Mouse (Mus musculus) layer of hippocampus, postnatal 36 days (tissue): ENCODE measurements around the gene Tmem97. TPM values are rescaled to one million over a fixed set of nuclear protein-coding genes. Genes with fewer than 3 reads are reported as not detected.
A peak's percentile ranks its signal among the peaks of the same experiment; 100 is the strongest.
"Not testable (repeated sequence)": the region's sequence is repeated elsewhere in the genome, so short reads cannot be mapped to it uniquely, and the experiment has no call there.

Experiments
- DNase-seq, 2 experiments: peaks; one replicate each; pipeline ENCODE4 v3.0.0; 2022
- total RNA-seq, 2 experiments: library from RNA; stranded (reverse); gene quantifications; 2 replicates each; pipeline ENCODE4 v1.2.3; 2021

Gene Tmem97
- total RNA-seq, 2 experiments from 2014 or later, result 11.1 to 12.7 TPM

- DNase-seq, result no peak
These were observed 2.7 kb downstream of the Tmem97 start for GRCm38 (mm10) chr11:78547718-78548460.

- DNase-seq, result no peak
These were observed 5.4 kb downstream of the Tmem97 start for GRCm38 (mm10) chr11:78545181-78545580.

GRCm38 (mm10) chr11:78544449-78545111 lies 6.0 kb downstream of the Tmem97 start:
- DNase-seq, result no peak

DNA sequence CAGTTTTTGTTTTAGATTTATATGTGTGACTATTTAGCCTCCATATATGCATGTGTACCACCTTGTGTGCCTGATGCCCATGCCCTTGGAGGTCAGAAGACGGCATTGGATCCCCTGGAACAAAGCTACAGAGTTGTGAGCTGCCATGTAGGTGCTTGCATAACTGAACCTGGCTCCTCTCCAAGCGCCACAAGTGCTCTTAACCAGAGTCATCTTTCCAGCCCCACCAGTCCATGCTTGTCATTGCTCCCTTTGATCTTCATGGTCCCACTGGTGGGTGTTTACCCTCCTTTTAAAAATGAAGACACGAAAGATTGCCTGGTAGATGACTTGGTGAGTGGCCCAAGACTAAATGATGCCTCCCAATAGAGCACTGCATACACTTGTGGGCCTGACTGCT lies 10.2 kb downstream of the Tmem97 start:
- no peak for DNase-seq

DNA sequence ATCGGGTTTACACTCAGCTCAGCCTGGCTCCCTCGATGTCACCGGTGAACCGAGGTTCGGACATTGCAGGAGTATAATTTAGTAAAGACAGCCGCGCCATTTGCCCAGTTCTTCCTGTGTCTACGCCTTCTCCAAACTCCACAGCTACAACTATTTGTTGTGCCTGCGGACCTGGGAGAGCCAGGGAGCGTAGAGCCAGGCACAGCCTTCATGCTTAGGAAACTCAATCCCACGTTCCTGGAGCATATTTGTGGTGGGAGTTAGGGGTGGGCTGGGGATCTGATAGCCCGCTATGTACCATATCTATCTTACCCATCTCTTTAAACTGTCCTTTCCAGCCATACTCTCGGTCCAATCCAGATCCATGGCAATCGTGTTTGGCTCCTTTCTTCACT lies 13.9 kb downstream of the Tmem97 start:
- no peak for DNase-seq

DNA sequence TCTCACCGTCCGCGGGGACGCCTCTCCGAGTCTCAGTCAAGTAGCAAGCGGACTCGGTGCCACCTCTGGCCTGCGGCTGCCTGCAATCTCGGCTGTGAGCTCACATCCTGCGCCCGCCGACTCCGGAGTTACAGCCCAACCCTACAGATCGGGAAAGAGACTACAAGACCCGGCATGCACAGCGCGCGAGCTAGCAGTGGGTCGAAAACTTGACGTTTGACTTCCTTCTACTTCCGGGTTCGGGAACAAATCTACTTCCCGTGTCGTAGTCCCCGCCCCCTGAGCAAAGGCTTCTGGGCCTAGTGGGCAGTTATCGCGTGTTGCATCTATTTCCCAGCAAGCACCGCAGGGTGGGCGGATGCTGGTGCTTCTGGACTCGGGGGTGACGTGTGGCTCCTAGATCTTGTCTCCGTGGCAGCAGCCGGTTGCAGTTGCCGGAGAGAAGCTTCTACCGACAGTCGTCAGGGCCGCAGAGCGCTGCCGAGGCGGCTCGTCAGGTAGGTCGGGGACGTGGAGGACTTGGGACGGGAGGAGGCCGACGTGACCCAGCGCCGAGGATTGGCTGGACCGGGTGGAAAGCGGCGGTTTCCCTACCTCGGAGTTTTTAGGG lies 14.4 kb downstream of the Tmem97 start, which contains the start of the genes Tnfaip1 and Ift20:
Gene Tnfaip1, minus strand, starts transcription at position 253 of the 610 bp plus-strand sequence.
Gene Ift20, plus strand, starts transcription at position 282 of the 610 bp plus-strand sequence.
- DNase-seq, result peak; percentile 97 to 98

- no peak for DNase-seq
These were observed 15.0 kb downstream of the Tmem97 start for GRCm38 (mm10) chr11:78535376-78536079.

DNA sequence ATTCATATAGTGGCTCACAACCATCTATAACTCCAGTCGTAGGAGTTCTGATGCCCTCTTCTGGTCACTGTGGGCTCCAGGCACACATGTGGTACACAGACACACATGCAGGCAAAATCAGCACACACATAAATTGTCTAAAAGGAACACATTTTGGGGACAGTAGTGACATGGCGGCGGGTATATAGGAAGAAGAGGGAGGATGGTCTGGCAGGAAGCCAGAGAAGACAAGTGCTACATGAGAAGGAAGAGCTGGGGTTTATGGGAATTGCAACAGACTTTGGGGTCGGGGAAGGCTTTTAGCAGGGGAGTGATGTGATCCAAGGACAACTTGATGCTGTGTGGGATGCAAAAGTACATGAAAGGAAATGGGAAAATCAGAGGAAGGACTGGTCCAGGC lies 16.1 kb downstream of the Tmem97 start:
- DNase-seq, result no peak

- not testable (repeated sequence) for DNase-seq
These were observed 19.1 kb downstream of the Tmem97 start for GRCm38 (mm10) chr11:78531515-78531914.

DNA sequence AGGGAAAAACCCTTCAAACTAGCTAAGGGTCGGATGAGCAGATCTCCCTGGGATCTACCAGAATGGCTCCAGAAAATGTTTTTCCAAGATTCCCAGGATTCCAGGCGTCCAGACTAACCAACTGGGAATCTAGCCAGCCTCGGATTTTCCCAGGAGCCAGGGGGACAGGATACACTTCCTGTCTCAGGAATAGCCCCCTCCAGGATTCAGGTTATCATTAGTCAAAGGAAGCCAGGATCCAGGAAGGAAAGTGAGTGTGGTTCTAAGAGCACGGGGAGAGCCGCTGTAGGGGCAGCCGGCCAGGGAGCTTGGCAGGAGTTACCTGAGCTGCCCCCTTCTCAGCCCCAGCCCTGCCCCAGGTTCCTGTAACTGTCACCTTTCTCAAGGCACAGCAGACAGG lies 19.5 kb downstream of the Tmem97 start:
- DNase-seq, result no peak

DNA sequence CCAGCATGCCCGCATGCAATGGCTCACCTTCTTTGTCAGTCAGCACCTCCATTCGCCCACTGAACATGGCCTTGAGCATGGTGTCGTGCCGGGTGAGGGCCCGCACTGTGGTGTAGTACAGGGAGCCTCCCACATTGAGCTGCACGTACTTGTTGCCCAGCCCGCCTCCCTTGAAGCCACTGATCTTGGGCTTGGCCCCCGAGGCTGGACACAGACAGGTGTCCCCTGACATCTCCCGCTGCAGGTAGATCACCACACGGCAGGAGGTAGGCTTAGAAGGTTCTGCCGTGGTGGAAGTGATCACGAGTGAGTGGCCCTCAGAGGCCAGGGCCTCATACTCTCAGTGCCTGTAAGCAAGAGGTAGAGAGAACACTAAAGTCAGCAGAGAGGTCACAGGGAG lies 20.6 kb downstream of the Tmem97 start:
- DNase-seq, result no peak

GRCm38 (mm10) chr11:78528714-78529113 lies 21.9 kb downstream of the Tmem97 start:
- no peak for DNase-seq

GRCm38 (mm10) chr11:78524838-78525237 lies 25.7 kb downstream of the Tmem97 start:
- no peak for DNase-seq

- DNase-seq, result no peak
These were observed 27.2 kb downstream of the Tmem97 start for GRCm38 (mm10) chr11:78523241-78523955.

- DNase-seq, result no peak
These were observed 28.0 kb downstream of the Tmem97 start for GRCm38 (mm10) chr11:78522481-78522997.

DNA sequence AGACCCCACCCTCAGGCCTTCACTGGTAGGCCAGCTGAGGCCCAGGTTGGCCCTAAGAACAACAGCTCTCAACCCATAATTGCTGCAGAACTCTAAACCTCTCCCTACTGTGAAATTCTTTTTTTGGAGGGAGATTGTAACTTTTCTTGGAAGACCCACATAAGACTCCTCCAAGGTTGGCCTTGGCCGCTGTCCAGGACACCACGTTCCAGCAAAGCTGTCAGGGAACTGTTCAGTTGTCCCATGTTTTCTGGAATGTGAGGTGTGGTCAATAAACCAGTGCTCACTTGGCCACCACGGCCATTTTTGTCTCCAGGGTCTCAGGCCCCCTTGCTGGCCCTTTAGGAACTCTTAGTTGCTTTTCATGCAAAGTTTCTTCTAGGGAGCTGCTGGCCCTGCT lies 28.7 kb downstream of the Tmem97 start:
- DNase-seq, result no peak

- no peak for DNase-seq
These were observed 31.6 kb downstream of the Tmem97 start for GRCm38 (mm10) chr11:78518931-78519330.

GRCm38 (mm10) chr11:78515549-78516325 lies 34.8 kb downstream of the Tmem97 start:
- no peak for DNase-seq

DNA sequence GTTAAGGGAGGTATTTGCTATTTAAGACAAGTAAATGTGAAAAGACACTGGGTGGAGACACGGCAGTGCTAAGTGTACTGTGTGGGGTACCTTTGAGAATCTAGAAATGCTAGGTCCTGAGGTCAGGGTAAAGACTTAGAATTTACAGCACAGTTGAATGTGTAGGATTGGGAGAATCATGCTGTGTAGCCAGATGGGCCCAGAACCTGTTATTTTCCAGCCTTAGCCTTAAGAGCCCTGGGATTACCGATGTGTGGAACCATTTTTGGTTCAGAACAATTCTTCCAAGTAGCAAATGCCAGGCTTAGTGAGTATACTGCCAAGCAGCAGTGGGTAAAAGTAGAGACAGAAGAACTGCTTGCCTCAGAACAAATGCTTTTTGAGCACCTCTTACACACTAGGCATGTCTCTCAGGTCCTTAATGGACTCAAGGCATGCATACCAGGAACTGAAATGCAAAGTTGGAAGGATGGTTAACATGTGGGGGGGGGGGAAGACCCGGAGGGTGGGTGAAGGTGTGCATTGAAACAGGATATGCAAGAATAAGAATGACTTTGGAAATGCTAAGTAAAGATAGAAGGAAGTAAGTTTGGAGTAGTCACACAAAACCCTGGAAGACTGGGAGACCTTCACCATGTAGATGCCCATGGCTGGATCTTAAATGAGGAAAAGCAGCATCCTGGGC lies 37.3 kb downstream of the Tmem97 start:
- no peak for DNase-seq
